Mouse (Mus musculus) heart, embryonic 14.5 days (tissue): ENCODE data around the gene Spock1. TPM values are rescaled to one million over a fixed set of nuclear protein-coding genes. Genes with fewer than 3 reads are reported as not detected.

Source experiments
- ATAC-seq: fragments of 200-750 bp; cut with Nextera tagmentation; 2 replicates; pipeline ENCODE4 v1.8.0; 2017; ENCODE audit warnings: low read depth, moderate TSS enrichment; ENCODE audit not compliant: insufficient number of reproducible peaks, insufficient read depth, low FRiP score
- H3K27ac ChIP-seq, 2 experiments: fragments of 200-500 bp in 1 of 2; fragments of 300-500 bp in 1 of 2; sonication (generic) in 1 of 2; replicated peaks in 1 of 2; 2 replicates each; pipeline ENCODE4 v1.5.1; 2012 to 2014; ENCODE audit warnings: low read depth in 2 of 2, low read length in 2 of 2, control low read depth in 1 of 2, mild to moderate bottlenecking in 1 of 2, mixed read lengths in 1 of 2; ENCODE audit not compliant: control insufficient read depth in 1 of 2, insufficient read depth in 1 of 2
- H3K27me3 ChIP-seq: fragments of 300-500 bp; sonication (generic); 2 replicates; pipeline ENCODE4 v1.6.1; 2014; ENCODE audit warnings: mild to moderate bottlenecking, low read length, control low read depth; ENCODE audit not compliant: control insufficient read depth, insufficient read depth
- H3K36me3 ChIP-seq: fragments of 300-500 bp; sonication (generic); 2 replicates; pipeline ENCODE4 v1.6.1; 2014; ENCODE audit warnings: mild to moderate bottlenecking, control low read depth, low read length, mixed read lengths; ENCODE audit not compliant: control insufficient read depth, insufficient read depth
- H3K4me1 ChIP-seq, 2 experiments: fragments of 200-500 bp in 1 of 2; fragments of 300-500 bp in 1 of 2; sonication (generic) in 1 of 2; 2 replicates each; pipeline ENCODE4 v1.6.1; 2012 to 2014; ENCODE audit warnings: low read length in 2 of 2, control low read depth in 1 of 2, mixed read lengths in 1 of 2; ENCODE audit not compliant: control insufficient read depth in 2 of 2, insufficient read depth in 2 of 2
- H3K4me2 ChIP-seq: fragments of 300-500 bp; sonication (generic); 2 replicates; pipeline ENCODE4 v1.6.1; 2014; ENCODE audit warnings: mild to moderate bottlenecking, low read length
- H3K4me3 ChIP-seq, 2 experiments: fragments of 200-500 bp in 1 of 2; fragments of 300-500 bp in 1 of 2; sonication (generic) in 1 of 2; 2 replicates each; pipeline ENCODE4 v1.5.1; 2012 to 2014; ENCODE audit warnings: low read length in 2 of 2, mild to moderate bottlenecking in 2 of 2, control low read depth in 1 of 2, low read depth in 1 of 2, moderate library complexity in 1 of 2; ENCODE audit not compliant: control insufficient read depth in 1 of 2, insufficient read depth in 1 of 2
- H3K9ac ChIP-seq: fragments of 300-500 bp; sonication (generic); 2 replicates; pipeline ENCODE4 v1.6.1; 2014; ENCODE audit warnings: mild to moderate bottlenecking, low read length
- H3K9me3 ChIP-seq: fragments of 300-500 bp; sonication (generic); 2 replicates; pipeline ENCODE4 v1.6.1; 2016; ENCODE audit warnings: low read length, control low read depth; ENCODE audit not compliant: control insufficient read depth
- WGBS: fragments of 180-500 bp; shearing (Covaris S2); extraction: QIAGEN DNeasy Blood & Tissue Kit; methylation state at CpG from one replicate; pipeline ENCODE4 v1.1.7; 2014; 5-methylcytosine and 5-hydroxymethylcytosine counted together
- polyA plus RNA-seq: library from polyadenylated mRNA; unstranded; fragments of >200 nt; fragmentation: Nextera tagmentation; extraction: Ambion mirVana; gene quantifications from 2 replicates; pipeline ENCODE4 v1.2.1, GENCODE M21; 2014

Spock1 gene
- polyA plus RNA-seq, 1 experiment from 2014 or later = 0.70 TPM

DNA sequence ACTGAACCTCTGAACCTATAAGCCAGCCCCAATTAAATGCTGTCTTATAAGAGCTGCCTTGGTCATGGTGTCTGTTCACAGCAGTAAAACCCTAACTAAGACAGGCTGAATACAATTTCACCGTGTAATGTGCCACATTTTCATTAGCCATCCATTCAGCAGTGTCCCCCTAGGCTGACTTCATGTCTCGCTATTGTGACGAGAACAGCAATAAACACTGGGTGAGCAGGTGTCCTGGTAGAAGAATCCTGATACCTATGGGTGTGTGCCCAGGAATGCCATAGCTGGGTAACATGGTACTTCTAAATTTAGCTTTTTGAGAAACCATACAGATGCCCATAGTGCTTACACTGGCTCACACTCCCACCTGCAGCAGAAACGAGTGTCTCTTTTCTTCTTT is 500.5 kb downstream of the Spock1 start:
- 81% methylated on average over 4 of the region's 4 CpGs for WGBS
- no peak overlapping the region for H3K4me2 ChIP-seq
- H3K36me3 ChIP-seq = no peaks in the 10 kb centered on the region
- no peak for ATAC-seq
- no peaks in the 10 kb centered on the region for H3K27me3 ChIP-seq
- H3K4me1 ChIP-seq = peaks cover 0 to 5% of the 10 kb centered on the region in 2 experiments; a peak in 1 of 4 replicates
- H3K9me3 ChIP-seq = no peaks in the 10 kb centered on the region
- no peak overlapping the region for H3K4me3 ChIP-seq
- no peak overlapping the region for H3K27ac ChIP-seq
- H3K9ac ChIP-seq = no peak overlapping the region

DNA sequence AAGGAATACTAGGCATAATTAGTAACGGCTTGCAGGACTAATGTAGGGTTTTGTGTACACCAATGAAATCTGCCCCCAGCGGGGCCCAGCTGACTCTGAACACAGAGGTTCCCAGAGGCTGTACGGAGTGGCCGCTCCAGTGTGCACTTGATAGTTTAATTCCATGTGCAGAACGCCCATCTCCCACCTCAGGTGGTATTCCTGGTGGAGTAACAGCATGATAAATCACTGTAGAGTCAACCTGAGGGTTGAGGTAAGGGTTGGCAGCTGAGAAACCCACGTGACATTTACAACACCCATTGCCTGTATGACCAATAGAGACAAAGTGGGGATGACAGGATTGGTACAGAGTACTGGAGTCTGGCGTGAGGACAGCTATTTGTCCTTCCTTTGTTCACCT is 505.7 kb downstream of the Spock1 start:
- Histone ChIP-seq H3K27ac (no peak overlapping the region), H3K4me2 (no peak overlapping the region), H3K36me3 (no peaks in the 10 kb centered on the region), H3K9me3 (no peaks in the 10 kb centered on the region), H3K27me3 (no peaks in the 10 kb centered on the region), H3K4me3 (no peak overlapping the region), H3K9ac (no peak overlapping the region), H3K4me1 (no peaks in the 10 kb centered on the region)
- 80% methylated on average over 7 of the region's 7 CpGs for WGBS
- no peak for ATAC-seq

DNA sequence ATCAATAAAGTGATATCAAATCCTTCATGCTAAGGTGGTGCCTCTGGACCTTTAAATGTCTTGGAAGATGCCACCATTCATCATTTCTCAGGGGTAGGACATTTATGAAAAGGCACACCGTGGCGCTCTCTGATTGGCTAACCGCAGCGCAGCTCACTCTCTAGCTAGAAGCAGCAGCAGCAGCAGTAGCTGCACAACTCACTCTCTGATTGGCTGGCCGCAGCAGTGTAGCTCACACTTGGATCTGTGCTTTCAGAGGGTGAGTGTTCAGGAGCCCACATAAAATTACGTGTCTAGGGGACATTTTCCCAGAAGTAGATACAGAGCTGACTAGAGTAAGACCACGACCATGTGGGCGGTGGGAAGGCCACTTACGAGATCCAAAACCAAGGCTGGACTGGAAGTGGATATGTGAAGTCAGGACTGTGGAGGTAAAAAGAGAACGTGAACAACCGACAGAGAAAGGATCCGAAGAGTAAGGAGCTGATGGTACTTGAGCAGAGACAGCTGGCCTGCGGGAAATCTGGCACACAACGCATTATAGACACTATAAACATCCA is 535.9 kb downstream of the Spock1 start:
- Histone ChIP-seq H3K4me1 (no peaks in the 10 kb centered on the region), H3K9me3 (no peaks in the 10 kb centered on the region), H3K4me2 (no peak overlapping the region), H3K27me3 (no peaks in the 10 kb centered on the region), H3K36me3 (no peaks in the 10 kb centered on the region), H3K9ac (no peak overlapping the region), H3K4me3 (no peak overlapping the region), H3K27ac (no peak overlapping the region)
- no peak for ATAC-seq
- 91% methylated on average over 14 of the region's 14 CpGs for WGBS

Other genes starting within 250 kb of the Spock1 start
- gene Klhl3, start 205.3 kb upstream of the Spock1 start, polyA plus RNA-seq = 6.9 and 7.0 TPM in 2 replicates
- gene Hnrnpa0, start 220.2 kb upstream of the Spock1 start, polyA plus RNA-seq = 23.7 and 26.4 TPM in 2 replicates
- 31.7 and 38.2 TPM in 2 replicates for gene Idnk, start 249.3 kb upstream of the Spock1 start, polyA plus RNA-seq